In genomic region chr8:104219806-104220205, GRCm38 (mm10) we compare ENCODE assay signal across 9 mouse cellular contexts. TPM values are rescaled to one million over a fixed set of nuclear protein-coding genes. Genes with fewer than 3 reads are reported as not detected.
A peak's percentile ranks its signal among the peaks of the same experiment; 100 is the strongest.
DNase-seq lines count a peak whose midpoint lies in the region; ATAC-seq and TF ChIP-seq lines count a peak whose summit lies in the region.
"Had no signal": no experiment of that assay in that cellular context is flagged by ENCODE, and none has a peak within 500 bp of the region (broad histone marks: within the 10 kb centered on the region; RNA-seq: fewer than 3 reads in every experiment).

No protein-coding gene starts in this region.

- H3K27ac ChIP-seq in bone marrow, adult 2 months (ENCODE audit: control insufficient read depth, insufficient read depth, low read depth, low read length, poor library complexity), result no peak overlapping the region
- H3K27ac ChIP-seq in embryonic fibroblast, embryonic 13.5 days (ENCODE audit: insufficient read depth, low read length), result no peak overlapping the region
- H3K27ac ChIP-seq in liver, embryonic 13.5 days, result no peak overlapping the region
- H3K27ac ChIP-seq in neural tube, embryonic 12.5 days, result no peak overlapping the region
- H3K27ac ChIP-seq: embryonic facial prominence, embryonic 12.5 days had no signal

- no peak for ATAC-seq in liver, embryonic 13.5 days (ENCODE audit: low read depth)
- ATAC-seq in neural tube, embryonic 12.5 days (ENCODE audit: low FRiP score, low read depth), result peak; percentile 62; the same call in 1 of the 2 replicates

- no peak overlapping the region for H3K4me2 ChIP-seq in liver, embryonic 13.5 days
- no peak overlapping the region for H3K4me2 ChIP-seq in neural tube, embryonic 12.5 days (replicated peaks)
- H3K4me2 ChIP-seq: embryonic facial prominence, embryonic 12.5 days had no signal

- H3K4me3 ChIP-seq in bone marrow, adult 2 months (replicated peaks; ENCODE audit: control insufficient read depth, low read depth, low read length), result no peak overlapping the region
- no peak overlapping the region for H3K4me3 ChIP-seq in embryonic fibroblast, embryonic 13.5 days (ENCODE audit: insufficient read depth, low read length)
- H3K4me3 ChIP-seq in liver, embryonic 13.5 days (replicated peaks), result no peak overlapping the region
- no peak overlapping the region for H3K4me3 ChIP-seq in neural tube, embryonic 12.5 days
- H3K4me3 ChIP-seq: embryonic facial prominence, embryonic 12.5 days had no signal

- H3K9me3 ChIP-seq in liver, embryonic 13.5 days (replicated peaks), result no peaks in the 10 kb centered on the region
- peaks cover 5% of the 10 kb centered on the region; the same call in 1 of the 2 replicates for H3K9me3 ChIP-seq in neural tube, embryonic 12.5 days

- H3K4me1 ChIP-seq in bone marrow, adult 2 months (ENCODE audit: control insufficient read depth, insufficient read depth, low read length), result no peaks in the 10 kb centered on the region
- no peaks in the 10 kb centered on the region for H3K4me1 ChIP-seq in embryonic fibroblast, embryonic 13.5 days (ENCODE audit: control insufficient read depth, insufficient read depth, low read length)
- H3K4me1 ChIP-seq in liver, embryonic 13.5 days (replicated peaks), result no peaks in the 10 kb centered on the region
- no peaks in the 10 kb centered on the region for H3K4me1 ChIP-seq in neural tube, embryonic 12.5 days
- H3K4me1 ChIP-seq: embryonic facial prominence, embryonic 12.5 days had no signal

- no peak overlapping the region for H3K9ac ChIP-seq in liver, embryonic 13.5 days
- H3K9ac ChIP-seq in neural tube, embryonic 12.5 days, result no peak overlapping the region
- H3K9ac ChIP-seq: embryonic facial prominence, embryonic 12.5 days had no signal

- H3K27me3 ChIP-seq in liver, embryonic 13.5 days, result no peaks in the 10 kb centered on the region
- no peaks in the 10 kb centered on the region for H3K27me3 ChIP-seq in neural tube, embryonic 12.5 days (replicated peaks)

- WGBS in bone marrow, adult 2 months, result 42% methylated on average over 5 of the region's 5 CpGs
- WGBS in liver, embryonic 13.5 days (ENCODE audit: insufficient replicate concordance), result 41% methylated on average over 5 of the region's 5 CpGs
- 49% methylated on average over 5 of the region's 5 CpGs for WGBS in neural tube, embryonic 12.5 days

- peak; percentile 92 for TF ChIP-seq CTCF in bone marrow, adult 2 months (IDR thresholded peaks at IDR 0.05; ENCODE audit: control insufficient read depth, insufficient read depth, low read length)
- TF ChIP-seq CTCF in embryonic fibroblast, embryonic 13.5 days (IDR thresholded peaks at IDR 0.05; ENCODE audit: borderline replicate concordance, insufficient read depth, low read length), result peak; percentile 86

- intact Hi-C loops in heart, postnatal 10 days (cut with DNase I), result loop anchor here (1.0 to 5.0 kb wide), 3 partner anchors 74 to 188 kb away; no protein-coding TSS in a partner anchor

- H3K36me3 ChIP-seq in liver, embryonic 13.5 days, result no peaks in the 10 kb centered on the region
- peaks cover 11% of the 10 kb centered on the region; the same call in 1 of the 2 replicates for H3K36me3 ChIP-seq in neural tube, embryonic 12.5 days
- H3K36me3 ChIP-seq: embryonic facial prominence, embryonic 12.5 days had no signal

- DNase-seq in CD4-positive, CD25-positive, alpha-beta regulatory T cell, adult 2 months (ENCODE audit: low read depth, low spot score), result peak; percentile 84
- DNase-seq in heart, postnatal 10 days, result peak; percentile 80 to 90
- DNase-seq in kidney, postnatal 25 days, result peak; percentile 70 to 84
- DNase-seq in liver, embryonic 13.5 days, result peak; percentile 47
- peak; percentile 50 for DNase-seq in telencephalon, adult 2 months (ENCODE audit: low read depth, low spot score)

- no peak for TF ChIP-seq POLR2A in bone marrow, adult 2 months (IDR thresholded peaks at IDR 0.05; ENCODE audit: borderline replicate concordance, control insufficient read depth, low read depth, low read length)
- TF ChIP-seq POLR2A in embryonic fibroblast, embryonic 13.5 days (IDR thresholded peaks at IDR 0.05; ENCODE audit: low read depth, low read length), result no peak

RNA-seq across cellular contexts. Expression of gene Tk2, which starts 28.6 kb away (rescaled TPM):
- polyA plus RNA-seq in bone marrow, adult 2 months (2011; ENCODE audit: insufficient read depth, insufficient read length, low replicate concordance, missing spikeins), result 14.5 and 32.7 TPM in 2 replicates
- 12.8 and 16.9 TPM in 2 replicates for polyA plus RNA-seq in embryonic fibroblast, embryonic 13.5 days (2011; ENCODE audit: insufficient read length, low read depth, missing spikeins)
- 10 to 100 TPM in 1 of 2 experiments, 1 to 10 TPM in 1; 9.0 to 10.1 TPM for total RNA-seq in heart, postnatal 10 days (2021)
- polyA plus RNA-seq in liver, embryonic 13.5 days (2015; fragmentation: Nextera tagmentation; extraction: Ambion mirVana), result 5.5 and 5.7 TPM in 2 replicates
- 42.4 and 43.2 TPM in 2 replicates for polyA plus RNA-seq in neural tube, embryonic 12.5 days (2016; fragmentation: Nextera tagmentation; extraction: Ambion mirVana)

RNA-seq across cellular contexts. Expression of gene Cklf, which starts 30.9 kb away (rescaled TPM):
- 12.0 and 63.8 TPM in 2 replicates for polyA plus RNA-seq in bone marrow, adult 2 months (2011; ENCODE audit: insufficient read depth, insufficient read length, low replicate concordance, missing spikeins)
- 26.7 and 27.6 TPM in 2 replicates for polyA plus RNA-seq in embryonic fibroblast, embryonic 13.5 days (2011; ENCODE audit: insufficient read length, low read depth, missing spikeins)
- 10 to 100 TPM; 10.1 to 10.6 TPM for total RNA-seq in heart, postnatal 10 days (2021)
- polyA plus RNA-seq in liver, embryonic 13.5 days (2015; fragmentation: Nextera tagmentation; extraction: Ambion mirVana), result 19.0 and 20.9 TPM in 2 replicates
- polyA plus RNA-seq in neural tube, embryonic 12.5 days (2016; fragmentation: Nextera tagmentation; extraction: Ambion mirVana), result 35.1 and 38.2 TPM in 2 replicates

RNA-seq across cellular contexts. Expression of gene Bean1, which starts 49.6 kb away (rescaled TPM):
- 0.54 and 2.6 TPM in 2 replicates for polyA plus RNA-seq in bone marrow, adult 2 months (2011; ENCODE audit: insufficient read depth, insufficient read length, low replicate concordance, missing spikeins)
- 0.89 and 0.90 TPM in 2 replicates for polyA plus RNA-seq in embryonic fibroblast, embryonic 13.5 days (2011; ENCODE audit: insufficient read length, low read depth, missing spikeins)
- 1 to 10 TPM; 2.9 to 4.3 TPM for total RNA-seq in heart, postnatal 10 days (2021)
- not detected in 2 replicates for polyA plus RNA-seq in liver, embryonic 13.5 days (2015; fragmentation: Nextera tagmentation; extraction: Ambion mirVana)
- polyA plus RNA-seq in neural tube, embryonic 12.5 days (2016; fragmentation: Nextera tagmentation; extraction: Ambion mirVana), result 3.7 and 4.3 TPM in 2 replicates
